Mouse (Mus musculus) forebrain, embryonic 16.5 days (tissue): ENCODE results near the gene Numa1. TPM values are rescaled to one million over a fixed set of nuclear protein-coding genes. Genes with fewer than 3 reads are reported as not detected.
A peak's percentile ranks its signal among the peaks of the same experiment; 100 is the strongest.

Experiments
- ATAC-seq: fragments of 200-750 bp; cut with Nextera tagmentation; 2 replicates; pipeline ENCODE4 v1.8.0; 2017; ENCODE audit warnings: mild to moderate bottlenecking, moderate library complexity
- H3K27ac ChIP-seq: fragments of 300-500 bp; sonication (generic); 2 replicates; pipeline ENCODE4 v1.5.1; 2014; ENCODE audit warnings: low read length, control low read depth
- H3K27me3 ChIP-seq: fragments of 300-500 bp; sonication (generic); replicated peaks from 2 replicates; pipeline ENCODE4 v1.6.1; 2014; ENCODE audit warnings: low read length; ENCODE audit not compliant: control insufficient read depth, insufficient read depth
- H3K36me3 ChIP-seq: fragments of 300-500 bp; sonication (generic); 2 replicates; pipeline ENCODE4 v1.6.1; 2014; ENCODE audit not compliant: control insufficient read depth, insufficient read depth
- H3K4me1 ChIP-seq: fragments of 300-500 bp; sonication (generic); replicated peaks from 2 replicates; pipeline ENCODE4 v1.6.1; 2014; ENCODE audit warnings: low read length; ENCODE audit not compliant: control insufficient read depth, insufficient read depth
- H3K4me2 ChIP-seq: fragments of 300-500 bp; sonication (generic); 2 replicates; pipeline ENCODE4 v1.6.1; 2014; ENCODE audit warnings: mild to moderate bottlenecking, low read length, control low read depth
- H3K4me3 ChIP-seq: fragments of 300-500 bp; sonication (generic); replicated peaks from 2 replicates; pipeline ENCODE4 v1.5.1; 2014; ENCODE audit warnings: mild to moderate bottlenecking, low read length, control low read depth
- H3K9ac ChIP-seq: fragments of 300-500 bp; sonication (generic); replicated peaks from 2 replicates; pipeline ENCODE4 v1.6.1; 2014; ENCODE audit warnings: low read depth, low read length, control low read depth
- H3K9me3 ChIP-seq: fragments of 300-500 bp; sonication (generic); 2 replicates; pipeline ENCODE4 v1.6.1; 2016; ENCODE audit warnings: low read length; ENCODE audit not compliant: control insufficient read depth
- WGBS: fragments of 180-500 bp; shearing (Covaris S2); extraction: QIAGEN DNeasy Blood & Tissue Kit; methylation state at CpG from one replicate; pipeline ENCODE4 v1.1.7; 2014; 5-methylcytosine and 5-hydroxymethylcytosine counted together
- polyA plus RNA-seq: library from polyadenylated mRNA; unstranded; fragments of >200 nt; fragmentation: Nextera tagmentation; extraction: Ambion mirVana; gene quantifications from 2 replicates; pipeline ENCODE4 v1.2.1, GENCODE M21; 2015

The Numa1 gene
- polyA plus RNA-seq, 1 experiment from 2014 or later, result 64.8 TPM

DNA sequence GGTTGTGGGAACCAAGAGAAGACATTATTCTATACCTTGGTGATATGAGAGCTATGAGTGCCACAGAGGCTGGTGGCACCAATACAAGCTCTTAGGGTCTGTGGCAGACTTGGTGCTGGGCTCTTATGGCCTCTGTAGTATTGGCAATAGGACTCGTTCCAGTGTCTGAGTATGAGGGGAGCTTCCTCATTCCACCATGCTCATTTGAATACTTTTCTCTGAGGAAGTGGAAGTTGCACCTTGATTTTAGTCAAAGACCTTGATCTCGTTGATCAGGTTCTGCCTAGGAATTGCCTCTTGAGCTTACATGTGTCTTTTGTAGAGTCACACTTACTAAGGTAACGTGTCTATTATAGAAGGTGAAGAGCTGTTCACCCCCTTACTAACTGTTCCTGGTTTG lies 60.3 kb downstream of the Numa1 start:
- no peak for ATAC-seq
- 95% methylated on average over 3 of the region's 3 CpGs for WGBS
- H3K9me3 ChIP-seq, result no peaks in the 10 kb centered on the region
- H3K27ac ChIP-seq, result no peak overlapping the region
- no peaks in the 10 kb centered on the region for H3K27me3 ChIP-seq
- H3K9ac ChIP-seq, result no peak overlapping the region
- H3K4me1 ChIP-seq, result no peaks in the 10 kb centered on the region
- H3K4me3 ChIP-seq, result no peak overlapping the region
- H3K4me2 ChIP-seq, result no peak overlapping the region
- H3K36me3 ChIP-seq, result peaks cover 50% of the 10 kb centered on the region

DNA sequence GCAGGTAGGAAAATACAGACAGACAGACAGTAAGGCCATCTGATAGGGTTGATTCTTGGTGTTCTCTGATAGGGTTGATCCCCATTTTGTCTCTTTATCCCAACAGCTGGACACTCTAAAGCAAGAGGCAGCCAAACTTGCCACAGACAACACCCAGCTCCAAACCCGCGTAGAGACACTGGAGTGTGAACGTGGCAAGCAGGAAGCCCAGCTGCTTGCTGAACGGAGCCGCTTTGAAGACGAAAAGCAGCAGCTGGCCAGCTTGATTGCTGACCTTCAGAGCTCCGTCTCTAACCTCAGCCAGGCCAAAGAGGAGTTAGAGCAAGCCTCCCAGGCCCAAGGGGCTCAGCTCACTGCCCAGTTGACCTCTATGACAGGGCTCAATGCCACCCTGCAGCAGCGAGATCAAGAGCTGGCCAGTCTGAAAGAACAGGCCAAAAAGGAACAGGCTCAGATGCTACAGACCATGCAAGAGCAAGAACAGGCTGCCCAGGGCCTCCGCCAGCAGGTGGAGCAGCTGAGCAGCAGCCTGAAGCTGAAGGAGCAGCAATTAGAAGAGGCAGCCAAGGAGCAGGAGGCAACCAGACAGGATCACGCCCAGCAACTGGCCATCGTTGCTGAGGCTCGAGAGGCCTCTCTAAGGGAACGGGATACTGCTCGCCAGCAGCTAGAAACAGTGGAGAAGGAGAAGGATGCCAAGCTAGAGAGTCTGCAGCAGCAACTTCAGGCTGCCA lies 64.5 kb downstream of the Numa1 start:
- ATAC-seq, result peak; percentile 56
- no peak overlapping the region for H3K9ac ChIP-seq
- 68% methylated on average over 14 of the region's 14 CpGs for WGBS
- no peaks in the 10 kb centered on the region for H3K4me1 ChIP-seq
- peaks cover 74% of the 10 kb centered on the region for H3K36me3 ChIP-seq
- H3K4me2 ChIP-seq, result no peak overlapping the region
- no peak overlapping the region for H3K27ac ChIP-seq
- H3K27me3 ChIP-seq, result no peaks in the 10 kb centered on the region
- H3K4me3 ChIP-seq, result no peak overlapping the region
- no peaks in the 10 kb centered on the region for H3K9me3 ChIP-seq

DNA sequence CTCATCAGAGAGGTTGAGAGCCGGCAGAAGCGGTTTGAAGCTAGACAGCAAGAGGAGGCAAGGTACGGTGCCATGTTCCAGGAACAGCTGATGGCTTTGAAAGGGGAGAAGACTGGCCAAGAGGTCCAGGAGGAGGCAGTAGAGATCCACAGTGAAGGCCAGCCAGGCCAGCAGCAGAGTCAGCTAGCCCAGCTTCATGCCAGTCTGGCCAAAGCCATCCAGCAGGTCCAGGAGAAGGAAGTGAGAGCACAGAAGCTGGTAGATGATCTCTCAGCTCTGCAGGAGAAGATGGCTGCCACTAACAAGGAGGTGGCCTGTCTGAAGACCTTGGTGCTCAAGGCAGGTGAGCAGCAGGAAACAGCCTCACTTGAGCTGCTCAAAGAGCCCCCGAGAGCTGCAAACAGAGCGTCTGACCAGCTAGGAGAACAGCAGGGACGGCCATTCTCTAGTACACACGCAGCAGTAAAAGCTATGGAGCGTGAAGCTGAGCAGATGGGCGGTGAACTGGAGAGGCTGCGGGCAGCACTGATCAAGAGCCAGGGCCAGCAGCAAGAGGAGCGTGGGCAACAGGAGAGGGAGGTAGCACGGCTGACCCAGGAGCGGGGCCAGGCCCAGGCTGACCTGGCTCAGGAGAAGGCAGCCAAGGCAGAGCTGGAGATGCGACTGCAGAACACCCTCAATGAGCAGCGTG lies 65.7 kb downstream of the Numa1 start:
- Histone ChIP-seq H3K9ac (no peak overlapping the region), H3K4me1 (no peaks in the 10 kb centered on the region), H3K27me3 (no peaks in the 10 kb centered on the region), H3K27ac (no peak overlapping the region), H3K9me3 (no peaks in the 10 kb centered on the region), H3K4me2 (no peak overlapping the region), H3K4me3 (no peak overlapping the region), H3K36me3 (peaks cover 72% of the 10 kb centered on the region)
- no peak for ATAC-seq
- WGBS, result 95% methylated on average over 15 of the region's 15 CpGs

DNA sequence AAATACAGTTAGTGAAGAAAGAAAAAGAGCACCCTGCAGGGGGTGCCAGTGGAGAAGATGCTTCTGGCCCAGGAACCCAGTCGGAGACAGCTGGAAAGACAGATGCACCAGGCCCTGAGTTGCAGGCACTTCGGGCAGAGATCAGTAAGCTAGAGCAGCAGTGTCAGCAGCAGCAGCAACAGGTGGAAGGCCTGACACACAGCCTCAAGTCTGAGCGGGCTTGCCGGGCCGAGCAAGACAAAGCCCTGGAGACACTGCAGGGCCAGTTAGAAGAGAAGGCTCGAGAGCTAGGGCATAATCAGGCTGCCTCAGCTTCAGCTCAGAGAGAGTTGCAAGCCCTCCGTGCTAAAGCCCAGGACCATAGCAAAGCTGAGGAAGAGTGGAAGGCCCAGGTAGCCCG lies 66.4 kb downstream of the Numa1 start:
- H3K4me2 ChIP-seq, result no peak overlapping the region
- no peak overlapping the region for H3K4me3 ChIP-seq
- H3K9ac ChIP-seq, result no peak overlapping the region
- 90% methylated on average over 8 of the region's 8 CpGs for WGBS
- no peaks in the 10 kb centered on the region for H3K4me1 ChIP-seq
- H3K9me3 ChIP-seq, result no peaks in the 10 kb centered on the region
- H3K27ac ChIP-seq, result no peak overlapping the region
- H3K27me3 ChIP-seq, result no peaks in the 10 kb centered on the region
- peaks cover 65% of the 10 kb centered on the region for H3K36me3 ChIP-seq
- no peak for ATAC-seq

DNA sequence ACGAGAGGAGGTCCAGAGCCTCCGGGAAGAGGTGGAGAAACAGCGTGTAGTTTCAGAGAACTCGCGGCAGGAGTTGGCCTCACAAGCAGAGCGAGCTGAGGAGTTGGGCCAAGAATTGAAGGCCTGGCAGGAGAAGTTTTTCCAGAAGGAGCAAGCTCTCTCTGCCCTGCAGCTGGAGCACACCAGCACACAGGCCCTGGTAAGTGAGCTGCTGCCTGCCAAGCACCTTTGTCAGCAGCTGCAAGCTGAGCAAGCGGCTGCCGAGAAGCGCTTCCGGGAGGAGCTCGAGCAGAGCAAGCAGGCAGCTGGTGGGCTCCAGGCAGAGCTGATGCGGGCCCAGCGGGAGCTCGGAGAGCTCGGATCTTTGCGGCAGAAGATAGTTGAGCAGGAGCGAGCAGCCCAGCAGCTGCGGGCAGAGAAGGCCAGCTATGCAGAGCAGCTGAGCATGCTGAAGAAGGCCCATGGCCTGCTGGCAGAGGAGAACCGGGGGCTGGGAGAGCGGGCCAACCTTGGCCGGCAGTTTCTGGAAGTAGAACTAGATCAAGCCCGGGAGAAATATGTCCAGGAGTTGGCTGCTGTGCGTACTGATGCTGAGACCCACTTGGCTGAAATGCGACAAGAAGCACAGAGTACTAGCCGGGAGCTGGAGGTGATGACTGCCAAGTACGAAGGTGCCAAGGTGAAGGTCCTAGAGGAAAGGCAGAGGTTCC lies 67.2 kb downstream of the Numa1 start:
- Histone ChIP-seq H3K9me3 (no peaks in the 10 kb centered on the region), H3K4me2 (no peak overlapping the region), H3K36me3 (peaks cover 60% of the 10 kb centered on the region), H3K9ac (no peak overlapping the region), H3K27ac (no peak overlapping the region), H3K4me3 (no peak overlapping the region), H3K4me1 (no peaks in the 10 kb centered on the region), H3K27me3 (no peaks in the 10 kb centered on the region)
- peak; percentile 11; the same call in 1 of the 2 replicates for ATAC-seq
- 82% methylated on average over 26 of the region's 26 CpGs for WGBS

DNA sequence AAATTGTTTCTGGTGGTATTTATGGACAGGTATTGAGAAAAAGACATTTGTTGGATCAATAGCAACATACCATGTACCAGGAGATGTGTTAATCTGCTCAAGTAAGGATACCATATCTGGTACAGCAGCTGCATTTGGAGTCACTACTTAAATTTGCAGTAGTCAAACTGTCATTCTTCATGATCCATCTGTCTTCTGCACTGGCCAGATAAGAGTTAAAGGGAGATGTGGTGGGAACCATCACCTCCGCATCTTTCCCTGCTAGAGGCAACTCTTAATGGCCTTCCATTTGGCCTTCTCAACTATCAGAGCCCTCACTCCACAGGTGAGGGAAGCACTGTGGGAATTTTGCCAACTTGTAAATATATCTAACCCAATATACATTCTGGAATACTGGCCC lies 72.6 kb downstream of the Numa1 start:
- no peaks in the 10 kb centered on the region for H3K27me3 ChIP-seq
- no peaks in the 10 kb centered on the region for H3K9me3 ChIP-seq
- no peak for ATAC-seq
- WGBS, result 89% methylated on average over 1 of the region's 1 CpGs
- H3K27ac ChIP-seq, result no peak overlapping the region
- H3K4me2 ChIP-seq, result no peak overlapping the region
- H3K9ac ChIP-seq, result no peak overlapping the region
- peaks cover 60% of the 10 kb centered on the region for H3K36me3 ChIP-seq
- H3K4me1 ChIP-seq, result no peaks in the 10 kb centered on the region
- H3K4me3 ChIP-seq, result no peak overlapping the region

DNA sequence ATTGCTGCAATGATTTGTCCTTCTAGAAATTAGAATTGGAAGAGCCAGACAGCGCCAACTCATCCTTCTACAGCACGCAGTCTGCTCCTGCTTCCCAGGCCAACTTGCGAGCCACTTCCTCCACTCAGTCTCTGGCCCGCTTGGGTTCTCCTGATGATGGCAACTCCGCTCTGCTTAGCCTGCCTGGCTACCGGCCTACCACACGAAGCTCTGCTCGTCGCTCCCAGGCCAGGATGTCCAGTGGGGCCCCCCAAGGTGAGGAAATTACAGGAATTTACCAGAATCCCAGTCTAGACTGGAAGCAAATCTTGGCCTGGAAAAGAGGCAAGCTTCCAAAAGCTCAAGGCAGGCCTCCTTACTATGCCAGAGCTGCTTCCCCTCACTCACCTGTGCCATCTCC lies 77.9 kb downstream of the Numa1 start:
- Histone ChIP-seq H3K36me3 (peaks cover 80% of the 10 kb centered on the region), H3K4me3 (no peak overlapping the region), H3K4me2 (no peak overlapping the region), H3K27me3 (no peaks in the 10 kb centered on the region), H3K9me3 (no peaks in the 10 kb centered on the region), H3K27ac (0 out of 2 replicates have a peak overlapping the region, but pooled peaks have one; percentile 18), H3K4me1 (no peaks in the 10 kb centered on the region), H3K9ac (no peak overlapping the region)
- ATAC-seq, result no peak; the same call in 1 of the 2 replicates
- 95% methylated on average over 9 of the region's 9 CpGs for WGBS

DNA sequence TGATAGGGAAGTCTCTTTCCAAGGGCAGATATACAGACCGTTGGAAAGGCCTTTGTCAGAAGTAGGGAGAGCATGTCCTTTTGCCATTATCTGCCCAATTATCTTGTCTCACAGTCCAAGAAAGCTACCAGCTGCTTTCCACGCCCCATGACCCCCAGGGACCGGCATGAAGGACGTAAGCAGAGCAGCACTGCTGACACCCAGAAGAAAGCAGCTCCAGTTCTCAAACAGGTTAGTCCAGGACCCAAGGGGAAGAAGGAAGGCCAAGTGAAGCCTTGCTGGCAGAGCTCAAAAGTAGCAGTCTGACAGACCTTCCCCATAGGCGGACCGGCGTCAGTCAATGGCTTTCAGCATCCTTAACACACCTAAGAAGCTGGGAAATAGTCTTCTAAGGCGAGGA lies 79.5 kb downstream of the Numa1 start:
- Histone ChIP-seq H3K9me3 (no peaks in the 10 kb centered on the region), H3K36me3 (peaks cover 80% of the 10 kb centered on the region), H3K9ac (no peak overlapping the region), H3K27ac (no peak overlapping the region), H3K27me3 (no peaks in the 10 kb centered on the region), H3K4me2 (no peak overlapping the region), H3K4me1 (no peaks in the 10 kb centered on the region), H3K4me3 (no peak overlapping the region)
- WGBS, result 96% methylated on average over 8 of the region's 8 CpGs
- ATAC-seq, result no peak

DNA sequence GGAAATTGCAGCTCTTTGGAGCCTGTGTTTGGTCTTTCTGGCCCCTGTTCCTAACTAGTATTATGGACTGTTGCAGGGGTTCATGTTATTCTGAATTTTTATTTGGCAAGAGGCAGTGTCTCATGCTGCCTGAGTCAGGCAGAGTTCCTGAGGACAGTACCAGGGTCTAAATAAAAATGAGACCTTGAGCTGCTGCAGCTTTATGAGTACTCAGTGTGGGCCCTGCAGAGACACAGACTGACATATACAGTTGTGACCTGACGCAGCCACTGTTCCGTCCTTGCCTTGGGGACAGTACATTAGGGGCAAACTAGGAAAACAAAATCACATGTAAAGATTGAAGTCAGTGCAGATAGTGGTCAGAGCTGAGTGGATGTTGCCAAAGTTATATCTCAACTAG lies 81.1 kb downstream of the Numa1 start:
- Histone ChIP-seq H3K9ac (no peak overlapping the region), H3K4me3 (no peak overlapping the region), H3K27me3 (no peaks in the 10 kb centered on the region), H3K36me3 (peaks cover 66% of the 10 kb centered on the region), H3K27ac (no peak overlapping the region), H3K9me3 (no peaks in the 10 kb centered on the region), H3K4me1 (no peaks in the 10 kb centered on the region), H3K4me2 (no peak overlapping the region)
- WGBS, result 86% methylated on average over 2 of the region's 2 CpGs
- no peak for ATAC-seq
